Mouse (Mus musculus) kidney, postnatal 0 days (tissue): Measurements from ENCODE around the gene Gm10337. TPM values are rescaled to one million over a fixed set of nuclear protein-coding genes. Genes with fewer than 3 reads are reported as not detected.

ENCODE experiments used
- ATAC-seq: fragments of 200-750 bp; cut with Nextera tagmentation; replicated peaks from 2 replicates; pipeline ENCODE4 v1.8.0; 2017; ENCODE audit warnings: low read depth, moderate number of reproducible peaks, moderate TSS enrichment, moderate library complexity; ENCODE audit not compliant: low FRiP score
- DNase-seq: peaks from one replicate; pipeline ENCODE4 v3.0.0-alpha.2; 2016; ENCODE audit warnings: low spot score
- H3K27ac ChIP-seq: fragments of 300-500 bp; sonication (generic); 2 replicates; pipeline ENCODE4 v1.5.1; 2014; ENCODE audit warnings: mild to moderate bottlenecking
- H3K27me3 ChIP-seq: fragments of 300-500 bp; sonication (generic); 2 replicates; pipeline ENCODE4 v1.6.1; 2014; ENCODE audit warnings: low read length, mixed read lengths; ENCODE audit not compliant: insufficient read depth
- H3K36me3 ChIP-seq: fragments of 300-500 bp; sonication (generic); 2 replicates; pipeline ENCODE4 v1.6.1; 2014; ENCODE audit warnings: low read length, mixed read lengths; ENCODE audit not compliant: insufficient read depth
- H3K4me1 ChIP-seq: fragments of 300-500 bp; sonication (generic); replicated peaks from 2 replicates; pipeline ENCODE4 v1.6.1; 2014; ENCODE audit warnings: antibody characterized with exemption, low read length, mixed read lengths; ENCODE audit not compliant: insufficient read depth
- H3K4me2 ChIP-seq: fragments of 300-500 bp; sonication (generic); 2 replicates; pipeline ENCODE4 v1.6.1; 2014; ENCODE audit warnings: mild to moderate bottlenecking, low read length, moderate library complexity, mixed read lengths
- H3K4me3 ChIP-seq: fragments of 300-500 bp; sonication (generic); replicated peaks from 2 replicates; pipeline ENCODE4 v1.5.1; 2014; ENCODE audit warnings: low read depth, low read length
- H3K9ac ChIP-seq: fragments of 300-500 bp; sonication (generic); 2 replicates; pipeline ENCODE4 v1.6.1; 2014; ENCODE audit warnings: low read depth, low read length
- H3K9me3 ChIP-seq: fragments of 300-500 bp; sonication (generic); replicated peaks from 2 replicates; pipeline ENCODE4 v1.6.1; 2016; ENCODE audit warnings: low read length, inconsistent platforms, mixed read lengths
- CTCF ChIP-seq: IDR thresholded peaks from 2 replicates; pipeline ENCODE4 v1.5.1; 2016; ENCODE audit warnings: antibody characterized with exemption, low read depth, mild to moderate bottlenecking, moderate library complexity
- WGBS: fragments of 180-500 bp; shearing (Covaris S2); extraction: QIAGEN DNeasy Blood & Tissue Kit; methylation state at CpG from one replicate; pipeline ENCODE4 v1.1.7; 2014; 5-methylcytosine and 5-hydroxymethylcytosine counted together
- polyA plus RNA-seq: library from polyadenylated mRNA; unstranded; fragments of >200 nt; fragmentation: Nextera tagmentation; extraction: Ambion mirVana; gene quantifications from 2 replicates; pipeline ENCODE4 v1.2.1, GENCODE M21; 2015

The Gm10337 gene
- polyA plus RNA-seq, 1 experiment from 2014 or later: 1.8 TPM

- H3K27ac ChIP-seq: no peak overlapping the region
- no peak overlapping the region for H3K9ac ChIP-seq
- WGBS: 62% methylated on average over 9 of the region's 9 CpGs
- ATAC-seq: no peak; the same call in 1 of the 2 replicates
- peak; percentile 29 for DNase-seq
- TF ChIP-seq CTCF: no peak
- H3K4me3 ChIP-seq: no peak overlapping the region
- no peaks in the 10 kb centered on the region for H3K27me3 ChIP-seq
- no peaks in the 10 kb centered on the region for H3K9me3 ChIP-seq
- H3K36me3 ChIP-seq: peaks cover 54% of the 10 kb centered on the region
- H3K4me2 ChIP-seq: no peak overlapping the region
- no peaks in the 10 kb centered on the region for H3K4me1 ChIP-seq
Observed at GRCm38 (mm10) chr15:102502254-102502840, 1.2 kb upstream of the Gm10337 start.

GRCm38 (mm10) chr15:102503924-102504782 lies 631 bp downstream of the Gm10337 start:
- Histone ChIP-seq H3K27me3 (no peaks in the 10 kb centered on the region), H3K9me3 (no peaks in the 10 kb centered on the region), H3K9ac (no peak overlapping the region), H3K27ac (no peak overlapping the region), H3K36me3 (peaks cover 45% of the 10 kb centered on the region), H3K4me2 (no peak overlapping the region), H3K4me1 (no peaks in the 10 kb centered on the region), H3K4me3 (no peak overlapping the region)
- ATAC-seq (no peak), DNase-seq (no peak)
- TF ChIP-seq CTCF: no peak
- WGBS: 83% methylated on average over 9 of the region's 9 CpGs

- H3K4me3 ChIP-seq: no peak overlapping the region
- H3K9ac ChIP-seq: no peak overlapping the region
- 57% methylated on average over 12 of the region's 12 CpGs for WGBS
- no peak overlapping the region for H3K4me2 ChIP-seq
- no peaks in the 10 kb centered on the region for H3K27me3 ChIP-seq
- DNase-seq (no peak), ATAC-seq (no peak)
- no peaks in the 10 kb centered on the region for H3K9me3 ChIP-seq
- peaks cover 34% of the 10 kb centered on the region for H3K36me3 ChIP-seq
- 0 out of 2 replicates have a peak, but pooled peaks cover 3% of the 10 kb centered on the region for H3K4me1 ChIP-seq
- TF ChIP-seq CTCF: no peak
- no peak overlapping the region for H3K27ac ChIP-seq
Observed at GRCm38 (mm10) chr15:102505073-102505769, 1.7 kb downstream of the Gm10337 start.

- peaks cover 27% of the 10 kb centered on the region for H3K36me3 ChIP-seq
- no peak overlapping the region for H3K4me3 ChIP-seq
- H3K4me2 ChIP-seq: no peak overlapping the region
- ATAC-seq (no peak), DNase-seq (no peak)
- 0 out of 2 replicates have a peak, but pooled peaks cover 6% of the 10 kb centered on the region for H3K4me1 ChIP-seq
- no peak for TF ChIP-seq CTCF
- H3K9me3 ChIP-seq: no peaks in the 10 kb centered on the region
- 73% methylated on average over 9 of the region's 9 CpGs for WGBS
- no peak overlapping the region for H3K9ac ChIP-seq
- no peak overlapping the region for H3K27ac ChIP-seq
- no peaks in the 10 kb centered on the region for H3K27me3 ChIP-seq
Observed at GRCm38 (mm10) chr15:102505770-102506463, 2.4 kb downstream of the Gm10337 start.

GRCm38 (mm10) chr15:102506464-102506830 lies 2.9 kb downstream of the Gm10337 start:
- no peak for ATAC-seq
- WGBS: 10% methylated on average over 2 of the region's 2 CpGs
- no peak for TF ChIP-seq CTCF
- Histone ChIP-seq H3K4me1 (peaks cover 11% of the 10 kb centered on the region; the same call in 1 of the 2 replicates), H3K9me3 (no peaks in the 10 kb centered on the region), H3K4me2 (no peak overlapping the region), H3K4me3 (no peak overlapping the region), H3K36me3 (peaks cover 22% of the 10 kb centered on the region), H3K27me3 (no peaks in the 10 kb centered on the region), H3K27ac (no peak overlapping the region), H3K9ac (no peak overlapping the region)
- DNase-seq: peak; percentile 27

GRCm38 (mm10) chr15:102506864-102507263 lies 3.3 kb downstream of the Gm10337 start:
- DNase-seq (no peak), ATAC-seq (no peak)
- Histone ChIP-seq H3K36me3 (peaks cover 19% of the 10 kb centered on the region), H3K9ac (no peak overlapping the region), H3K4me3 (no peak overlapping the region), H3K27me3 (no peaks in the 10 kb centered on the region), H3K27ac (no peak overlapping the region), H3K4me2 (no peak overlapping the region), H3K9me3 (no peaks in the 10 kb centered on the region), H3K4me1 (peaks cover 13% of the 10 kb centered on the region)
- 93% methylated on average over 1 of the region's 1 CpGs for WGBS
- no peak for TF ChIP-seq CTCF
